ENCODE assay signal across 12 mouse cellular contexts in the genomic region with DNA sequence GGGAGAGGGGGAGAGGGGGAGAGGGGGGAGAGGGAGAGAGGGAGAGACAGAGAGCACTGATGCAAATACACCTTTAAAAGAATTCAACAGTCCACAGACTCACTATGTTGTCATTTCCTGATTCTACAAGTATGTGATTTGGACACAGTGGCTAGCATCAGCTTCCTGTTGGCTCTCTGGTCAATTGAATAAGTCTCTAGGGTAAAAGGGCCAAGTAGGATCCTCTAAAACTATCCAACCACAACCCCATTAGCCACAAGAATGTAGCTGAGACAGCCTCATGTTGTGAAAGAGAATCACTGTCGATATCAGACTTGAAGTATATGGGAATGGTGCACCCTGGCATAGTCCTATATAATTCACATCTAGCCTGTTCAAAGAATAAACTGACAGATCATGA.
"Had no signal": no experiment of that assay in that cellular context is flagged by ENCODE, and none has a peak within 500 bp of the region (broad histone marks: within the 10 kb centered on the region; RNA-seq: fewer than 3 reads in every experiment).

No protein-coding gene starts in this region.

- DNase-seq: kidney, adult 8-10 months; kidney, postnatal 14 days; kidney, postnatal 4 days; left cerebral cortex, postnatal 4 days; liver, postnatal 0 days; lung, embryonic 14.5 days; retina, postnatal 1 day; right cerebral cortex, postnatal 25 days; thymus, adult 18-20 months; thymus, postnatal 4 days had no signal

- ATAC-seq: liver, postnatal 0 days; lung, postnatal 0 days; midbrain, embryonic 15.5 days had no signal
